Mouse (Mus musculus) kidney, adult 11 months (tissue): ENCODE measurements around the gene Dclk3.

ENCODE experiments used
- DNase-seq: peaks from one replicate; pipeline ENCODE4 v3.0.0; 2022

Dclk3 gene

DNA sequence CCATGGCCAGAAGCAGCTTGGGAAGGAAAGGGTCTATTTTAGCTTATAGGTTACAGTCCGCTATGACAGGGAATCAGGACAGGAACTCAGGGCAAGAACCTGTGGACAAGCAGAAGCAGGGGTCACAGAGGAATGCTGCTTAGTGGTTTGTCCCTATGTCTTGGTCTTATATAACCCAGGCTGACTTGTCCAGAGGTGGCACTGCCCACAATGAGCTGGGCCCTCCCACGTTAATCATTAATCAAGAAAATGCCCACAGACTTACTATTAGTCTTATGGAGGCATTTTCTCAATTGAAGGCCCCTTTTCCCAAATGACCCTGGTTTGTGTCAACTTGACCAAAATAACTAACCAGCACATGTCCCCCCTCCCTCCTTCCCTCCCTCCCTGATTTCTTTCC lies 2.3 kb downstream of the Dclk3 start:
- DNase-seq: peak; percentile 82

DNA sequence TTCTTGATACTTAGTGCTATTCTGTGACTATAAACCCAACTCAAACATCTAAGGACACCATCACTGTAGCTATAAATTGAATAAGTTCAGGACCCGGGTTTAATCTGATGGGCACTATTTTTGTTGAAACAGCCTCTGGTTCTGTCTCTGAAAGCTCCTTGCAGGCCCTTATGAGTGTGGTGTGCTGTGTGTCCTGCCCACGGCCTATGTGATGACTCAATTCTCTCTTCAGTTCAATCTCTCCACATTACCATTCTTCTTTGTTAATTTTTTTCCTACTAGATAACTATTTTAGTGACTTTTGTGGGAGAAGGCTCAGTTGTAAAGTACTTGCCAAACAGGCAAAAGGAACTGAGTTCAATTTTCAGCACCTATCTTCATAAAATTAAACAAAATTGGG lies 7.3 kb downstream of the Dclk3 start:
- no peak for DNase-seq

DNA sequence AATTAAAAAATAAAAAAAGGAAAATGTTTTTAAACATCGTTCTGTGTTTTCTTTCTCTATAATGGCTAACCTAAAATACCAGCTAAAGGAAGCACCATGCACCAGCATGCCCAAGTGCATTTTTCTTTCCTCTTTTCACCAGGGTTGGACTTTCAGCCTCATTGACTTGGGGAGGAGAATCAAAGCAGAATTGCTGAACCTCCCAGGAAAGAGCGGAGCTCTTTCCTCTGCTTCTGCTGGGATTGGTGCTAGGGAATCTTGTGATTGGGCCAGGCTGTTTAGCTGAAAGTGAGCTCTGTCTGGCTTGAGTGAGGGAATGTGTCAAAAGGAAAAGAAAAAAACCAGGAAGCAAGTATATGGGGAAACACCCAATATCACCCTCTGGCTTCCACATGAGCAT lies 10.1 kb downstream of the Dclk3 start:
- peak; percentile 50 for DNase-seq

DNA sequence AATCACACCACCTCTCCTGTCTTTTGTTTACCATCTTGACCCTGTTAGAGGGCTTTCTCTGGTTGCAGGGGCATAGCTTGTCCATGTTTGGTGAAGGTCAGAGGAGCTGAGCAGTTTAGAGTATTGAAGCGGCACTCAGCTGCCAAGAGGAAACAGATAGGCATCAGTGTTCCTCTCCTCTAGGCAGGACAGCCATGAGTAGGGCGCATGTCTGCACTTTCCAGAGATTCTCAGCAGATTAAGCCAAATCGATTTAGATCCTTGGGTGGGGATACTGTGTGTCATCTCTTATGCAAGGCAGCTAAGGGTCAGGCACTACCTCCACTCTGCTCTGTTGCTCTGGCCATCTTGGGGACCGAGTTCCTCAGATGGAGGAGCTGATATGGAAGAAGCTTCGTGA lies 11.0 kb downstream of the Dclk3 start:
- DNase-seq: no peak

DNA sequence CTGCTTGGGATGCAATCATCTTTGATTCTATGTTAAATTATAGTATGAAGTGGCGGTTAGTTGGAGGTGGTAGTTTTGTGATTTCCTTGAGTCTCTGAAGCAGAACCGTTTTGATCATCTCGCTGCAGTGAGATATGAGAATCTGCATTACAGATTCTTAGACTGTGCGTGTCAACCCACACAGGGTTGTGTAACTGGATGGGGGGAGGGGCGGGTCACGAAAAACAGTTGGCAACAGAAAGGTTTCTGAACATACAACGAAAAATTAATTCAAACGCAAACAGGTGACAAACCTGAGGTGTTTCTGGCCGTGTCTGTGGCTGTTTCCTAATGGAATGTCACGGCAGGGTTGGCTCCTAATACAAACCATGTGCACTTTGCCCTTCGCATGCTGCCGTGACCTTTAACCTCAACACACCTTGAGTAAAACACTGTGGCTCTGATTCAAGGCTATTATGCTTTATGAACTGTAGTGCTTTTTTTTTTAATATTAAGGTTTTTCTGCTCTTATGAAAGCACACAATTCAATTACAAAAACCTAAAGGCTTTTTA lies 12.0 kb downstream of the Dclk3 start:
- peak; percentile 52 for DNase-seq

DNA sequence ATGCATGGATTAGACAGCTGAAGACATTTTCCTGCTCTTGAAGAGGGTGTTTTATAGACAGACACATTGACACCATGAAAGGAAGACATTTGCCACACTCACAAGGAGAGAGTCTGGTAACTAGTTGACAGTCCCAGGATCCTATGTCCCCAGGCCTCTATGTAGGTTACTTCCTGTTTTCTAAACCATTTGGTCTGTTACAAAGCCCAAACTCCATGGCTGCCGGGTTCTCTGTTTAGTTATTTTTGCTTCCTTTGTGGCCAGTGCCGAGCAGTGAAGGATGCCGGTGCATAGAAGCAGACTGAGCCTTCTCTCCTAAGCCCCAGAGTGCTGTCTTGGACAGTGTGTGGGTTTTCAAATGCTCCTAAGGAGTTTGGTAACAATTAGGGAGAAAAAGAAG lies 15.0 kb downstream of the Dclk3 start:
- no peak for DNase-seq

DNA sequence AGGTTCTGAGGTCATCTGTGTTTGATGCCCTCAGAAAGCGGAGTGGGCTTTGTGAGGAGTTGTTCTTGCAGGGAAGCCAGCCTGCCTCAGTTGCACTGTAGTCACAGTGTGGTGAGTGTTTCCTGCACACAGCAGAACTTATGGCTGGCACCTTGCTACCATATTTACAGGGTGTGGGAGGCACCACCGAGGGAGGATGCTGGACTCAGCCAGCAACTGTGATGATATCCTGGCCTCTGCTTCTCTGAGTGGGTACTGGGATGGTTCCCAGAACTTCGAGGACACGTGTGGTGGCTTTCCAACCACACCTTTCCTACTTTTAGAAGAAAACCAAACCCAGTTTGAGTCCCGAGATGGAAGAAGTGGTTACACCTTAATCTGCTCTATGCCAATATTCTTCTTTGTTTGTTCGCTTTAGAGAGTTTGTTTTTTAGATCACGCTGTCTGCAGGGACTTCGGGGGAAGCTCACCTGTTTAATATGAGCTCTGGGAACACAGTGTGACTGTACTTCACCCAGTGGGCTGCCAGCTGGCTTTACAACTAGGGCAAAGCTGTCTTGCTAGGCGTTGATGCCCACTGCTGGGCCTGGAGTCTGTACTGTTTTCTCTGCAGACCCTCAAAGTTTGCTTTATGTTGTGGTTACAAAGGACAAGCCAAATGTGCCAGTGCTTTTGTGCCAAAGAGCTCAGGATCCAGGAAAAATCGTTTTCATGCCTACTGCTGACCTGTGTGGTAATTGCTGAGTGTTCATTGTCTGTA lies 18.5 kb downstream of the Dclk3 start:
- DNase-seq: no peak

DNA sequence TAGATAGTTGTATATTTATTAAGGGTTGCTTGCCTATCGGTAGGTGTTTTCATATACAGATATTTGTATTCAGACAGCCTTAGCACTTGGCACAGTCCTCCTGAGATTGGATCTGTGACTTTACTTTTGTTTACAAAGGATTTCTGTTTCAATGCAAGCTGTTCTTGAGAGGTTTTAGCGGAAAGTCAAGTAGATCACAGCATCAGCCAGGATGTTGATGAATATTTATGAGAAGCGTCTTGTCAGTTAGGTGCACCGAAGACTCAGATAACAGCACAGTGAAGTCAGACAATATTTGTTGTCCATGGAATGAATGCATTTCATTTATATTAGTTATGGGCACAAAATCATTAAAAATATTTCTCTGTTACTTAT lies 19.0 kb downstream of the Dclk3 start:
- DNase-seq: no peak

DNA sequence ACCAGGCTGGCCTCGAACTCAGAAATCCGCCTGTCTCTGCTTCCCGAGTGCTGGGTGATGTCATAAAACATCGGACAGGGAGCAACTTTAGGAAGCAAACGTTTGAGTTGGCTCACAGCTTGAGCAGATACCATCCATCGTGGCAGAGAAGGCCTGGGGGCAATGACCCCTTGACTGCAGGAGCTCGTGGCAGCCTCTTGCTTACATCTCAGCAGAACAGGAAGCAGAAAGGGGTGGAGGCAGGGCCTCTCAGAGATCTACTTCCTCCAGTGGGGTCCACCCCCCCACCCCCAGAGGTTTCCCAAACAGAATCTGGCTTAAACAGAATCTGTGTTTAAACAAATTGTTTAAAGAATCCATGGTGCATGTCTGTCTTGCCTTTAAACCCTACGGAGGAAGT lies 20.6 kb downstream of the Dclk3 start:
- DNase-seq: no peak

DNA sequence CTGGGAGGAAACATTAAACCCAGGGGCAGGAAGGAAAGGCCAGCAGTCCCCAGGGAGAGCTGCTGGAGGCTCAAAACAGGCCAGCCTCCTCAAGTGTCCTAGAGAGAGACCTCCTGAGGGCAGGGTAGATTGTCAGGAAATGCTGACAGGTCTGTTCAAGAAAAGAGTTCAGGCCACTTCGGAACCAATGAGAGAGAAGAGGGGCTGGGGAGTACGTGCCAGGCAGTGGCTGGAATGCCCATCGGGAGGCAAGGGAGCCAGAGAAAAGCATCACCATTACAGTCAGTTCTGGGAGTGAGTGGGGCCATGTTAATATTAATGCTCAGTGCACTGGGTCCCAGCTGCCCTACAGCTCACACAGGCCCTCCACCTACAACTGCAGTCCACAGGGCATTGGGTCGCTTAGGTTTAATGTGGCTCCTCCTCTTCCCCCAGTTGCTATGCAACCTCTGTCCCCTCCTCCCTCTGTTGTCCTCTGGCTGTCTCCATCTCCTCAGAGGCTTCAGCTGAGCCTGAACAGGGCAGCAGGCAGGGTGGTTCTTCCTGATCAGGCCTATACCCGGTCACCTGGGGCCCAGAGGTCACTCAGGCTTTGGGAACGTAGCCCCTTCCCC lies 21.4 kb downstream of the Dclk3 start:
- peak; percentile 82 for DNase-seq

DNA sequence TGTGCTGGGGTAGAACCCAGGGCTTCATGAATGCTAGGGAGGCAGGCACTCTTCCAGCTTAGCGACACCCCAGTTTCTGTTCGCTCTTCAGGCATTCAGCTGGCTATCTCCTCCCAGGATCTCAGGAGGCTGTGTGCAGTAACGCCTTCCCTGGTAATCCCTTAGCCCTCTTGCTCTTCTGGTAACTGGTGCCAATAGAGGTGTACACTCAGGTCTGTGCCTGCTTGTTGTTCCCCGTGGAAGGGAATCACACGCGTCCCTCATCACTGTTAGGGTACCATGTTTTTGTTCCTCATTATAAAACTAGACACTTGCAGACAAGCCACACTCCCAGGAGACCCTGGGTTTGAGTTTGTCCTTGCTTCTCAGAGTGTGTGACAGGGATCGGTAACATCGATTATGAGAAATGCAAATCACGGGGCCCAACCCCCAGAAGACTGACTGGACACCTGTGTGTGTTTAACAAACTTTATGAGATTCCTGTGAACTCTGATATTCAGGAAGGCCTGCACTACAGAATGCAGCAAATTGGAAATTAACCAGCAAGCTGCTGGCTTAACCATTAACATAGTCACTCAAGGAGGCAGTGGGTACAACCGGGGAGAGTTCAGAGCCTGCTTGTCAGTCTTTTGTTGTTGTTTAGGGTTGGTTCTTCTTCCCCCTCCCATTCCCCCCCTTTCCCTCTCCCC lies 22.7 kb downstream of the Dclk3 start:
- DNase-seq: peak; percentile 83

DNA sequence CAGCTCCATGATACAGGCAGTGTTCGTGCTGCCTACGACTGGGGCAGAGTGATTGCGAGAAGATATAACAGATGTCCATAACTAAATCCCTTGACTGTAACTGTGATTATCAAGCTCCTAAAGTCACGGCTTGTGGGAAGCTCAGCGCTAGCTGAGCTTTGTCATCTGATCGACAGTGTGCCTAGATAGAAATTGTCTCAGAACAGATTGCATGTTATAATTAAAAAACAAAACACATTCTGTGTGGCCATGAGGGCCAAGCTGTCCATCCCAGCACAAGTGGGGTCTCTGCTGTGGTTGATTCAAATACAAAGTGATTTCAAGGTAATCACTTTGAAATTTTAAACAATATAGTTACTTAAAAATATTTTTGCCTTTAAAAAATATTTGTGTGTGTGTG lies 26.8 kb downstream of the Dclk3 start:
- DNase-seq: no peak

DNA sequence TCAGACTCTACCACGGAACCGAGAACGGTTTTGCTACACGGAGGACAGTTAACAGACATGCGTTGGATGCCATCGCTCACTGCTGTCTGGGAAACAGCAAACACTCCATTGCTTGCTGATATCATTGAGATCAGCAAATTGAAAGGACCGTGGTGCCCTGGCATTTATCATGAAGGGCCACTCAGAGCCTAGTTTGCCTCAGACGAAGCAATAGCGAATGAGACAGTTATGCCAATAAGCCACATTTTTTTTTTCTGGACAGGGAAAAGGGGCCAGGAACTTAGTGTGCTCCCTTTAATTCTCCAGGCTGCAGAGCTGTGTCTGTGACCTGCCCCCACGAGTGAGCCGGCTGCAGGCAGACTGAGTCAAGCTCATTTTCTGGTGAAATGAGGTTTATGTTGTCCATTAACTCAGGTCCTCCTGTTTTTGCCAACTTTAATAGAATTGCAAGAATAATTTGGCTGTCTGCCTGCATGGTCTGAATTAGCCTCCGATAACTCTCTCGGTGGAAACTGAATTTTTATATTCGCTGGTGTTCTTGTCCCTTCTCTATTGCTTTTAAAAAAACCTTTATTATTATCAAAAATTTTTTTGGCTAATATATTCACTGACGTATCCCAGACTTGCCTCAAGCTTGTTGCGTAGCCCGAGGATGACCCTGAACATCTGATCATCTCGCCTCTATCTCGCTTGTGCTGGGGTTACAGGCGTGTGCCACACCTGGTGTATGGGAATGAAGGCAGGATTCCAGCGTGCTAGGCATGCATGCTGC lies 35.0 kb downstream of the Dclk3 start:
- DNase-seq: peak; percentile 82

DNA sequence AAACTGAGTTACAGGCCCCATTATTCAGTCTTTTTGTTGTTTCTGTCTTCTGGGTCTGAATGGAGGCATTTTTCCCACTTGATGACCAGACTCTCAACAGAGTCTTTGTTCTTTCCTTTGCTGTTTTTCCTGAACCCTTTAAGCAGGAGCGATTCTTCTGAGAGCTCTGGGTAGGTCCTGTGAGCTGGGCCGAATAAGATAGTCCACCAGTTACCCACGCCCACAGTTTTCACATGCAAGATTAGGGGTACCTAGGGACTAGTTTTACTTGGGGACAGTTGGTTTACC lies 35.5 kb downstream of the Dclk3 start:
- DNase-seq: no peak

DNA sequence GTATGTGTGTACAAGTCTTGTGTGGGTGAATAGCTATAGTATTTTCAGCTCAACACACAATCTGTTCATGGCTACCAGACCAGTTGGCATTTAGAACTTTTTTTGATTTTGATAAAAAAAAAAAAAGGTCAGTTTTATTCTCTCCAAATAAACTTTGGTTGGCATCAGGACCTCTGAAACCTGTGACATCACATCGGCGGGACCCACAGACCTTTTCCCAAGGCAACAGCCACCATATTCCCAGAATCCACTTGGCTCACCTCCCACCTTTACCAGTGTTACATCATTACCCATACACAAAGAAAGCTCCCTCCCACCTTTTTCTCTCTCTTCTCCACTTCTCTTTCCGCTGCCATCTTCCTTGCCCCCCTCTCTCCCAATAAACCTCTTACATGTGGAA lies 36.4 kb downstream of the Dclk3 start:
- DNase-seq: no peak

DNA sequence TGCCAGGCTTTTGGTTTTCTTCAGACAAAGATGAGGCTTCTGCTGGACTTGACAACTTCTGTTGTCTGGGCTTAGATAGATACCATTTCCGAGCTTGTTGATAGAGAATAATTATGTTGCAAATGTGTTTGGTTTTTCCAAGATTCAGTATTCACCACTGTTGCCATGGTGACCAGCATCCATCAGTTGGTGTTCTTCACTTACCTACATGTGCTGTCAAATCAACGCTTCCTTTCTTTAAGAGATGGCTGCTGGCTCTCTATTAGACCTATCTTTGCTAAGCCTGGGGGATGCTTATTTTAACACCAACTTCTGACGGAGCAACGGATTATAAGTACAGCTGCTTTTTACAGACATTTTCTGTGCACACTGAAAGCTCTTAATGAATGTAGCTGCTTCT lies 37.1 kb downstream of the Dclk3 start:
- DNase-seq: no peak

DNA sequence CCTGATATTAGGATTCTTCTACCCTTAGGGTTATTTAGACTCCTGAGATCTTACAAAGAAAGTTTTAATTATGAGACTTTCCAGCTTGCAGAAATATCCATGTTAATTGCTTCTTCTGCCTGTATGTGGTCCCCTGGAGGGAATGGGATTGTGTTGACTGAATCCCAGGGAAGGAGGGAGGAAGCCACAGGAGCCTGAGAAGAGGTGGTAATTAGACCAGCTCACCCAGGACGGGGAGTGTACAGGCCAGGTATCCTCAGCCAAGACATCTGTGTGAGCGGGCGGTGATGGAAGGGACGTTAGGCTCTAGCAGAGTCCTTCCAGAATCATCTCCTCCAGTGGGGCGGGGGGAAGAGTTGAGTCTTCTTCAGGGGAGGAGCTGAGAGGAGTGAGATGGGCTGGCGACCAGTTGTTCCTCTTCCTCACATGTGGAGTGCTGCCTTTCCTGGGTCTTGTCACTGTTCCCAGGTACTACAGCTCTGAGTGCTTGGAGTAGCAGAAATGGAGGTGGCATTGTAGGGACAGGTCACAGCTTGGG lies 37.7 kb downstream of the Dclk3 start:
- no peak for DNase-seq

DNA sequence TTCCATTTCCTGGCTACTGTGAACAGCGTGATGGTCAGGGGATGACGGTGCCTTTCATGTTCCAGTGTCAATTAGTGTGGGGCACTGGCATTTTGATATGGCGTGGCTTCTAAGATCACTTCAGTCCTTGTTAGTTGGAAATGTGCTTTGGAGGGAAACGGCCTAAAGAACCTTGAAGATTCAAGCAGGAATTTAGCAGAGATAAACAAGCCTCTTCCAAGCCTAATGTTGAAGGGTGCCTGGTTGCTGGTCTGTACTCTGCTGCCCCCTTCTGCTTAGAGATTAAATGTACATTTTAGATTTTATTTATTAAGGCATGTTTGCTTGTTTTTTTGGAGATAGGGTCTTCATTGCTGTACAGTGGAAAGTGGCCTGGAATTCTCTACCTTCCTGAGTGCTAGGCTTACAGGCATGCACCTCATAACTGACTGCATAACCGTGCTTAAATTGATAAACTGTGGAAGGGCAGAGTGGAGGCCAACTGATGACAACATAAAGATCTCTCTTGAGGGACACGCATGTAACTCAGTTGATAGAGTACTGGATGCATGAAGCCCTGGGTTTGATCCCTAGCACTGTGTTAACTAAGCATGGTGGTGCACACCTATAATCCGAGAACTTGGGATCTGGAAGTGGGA lies 40.1 kb downstream of the Dclk3 start:
- DNase-seq: no peak

DNA sequence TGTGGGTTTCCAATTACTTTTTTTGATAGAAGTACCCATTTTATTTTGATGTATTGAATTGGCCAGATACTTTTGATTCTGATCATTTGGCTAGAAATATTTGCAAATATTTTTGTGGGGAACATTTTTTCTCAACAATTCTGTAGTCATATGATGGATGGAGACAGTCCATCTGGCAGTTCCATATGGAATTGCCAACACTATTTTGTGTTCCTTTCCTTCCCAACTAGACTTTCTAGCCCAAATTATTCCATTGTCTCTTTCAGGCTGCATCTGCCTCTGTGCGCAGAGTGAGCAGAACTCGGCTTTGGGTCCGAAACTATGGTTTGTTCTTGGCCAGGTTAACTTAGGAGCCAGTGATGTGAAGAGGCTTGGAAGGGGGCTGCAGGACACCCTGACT lies 42.1 kb downstream of the Dclk3 start:
- no peak for DNase-seq

DNA sequence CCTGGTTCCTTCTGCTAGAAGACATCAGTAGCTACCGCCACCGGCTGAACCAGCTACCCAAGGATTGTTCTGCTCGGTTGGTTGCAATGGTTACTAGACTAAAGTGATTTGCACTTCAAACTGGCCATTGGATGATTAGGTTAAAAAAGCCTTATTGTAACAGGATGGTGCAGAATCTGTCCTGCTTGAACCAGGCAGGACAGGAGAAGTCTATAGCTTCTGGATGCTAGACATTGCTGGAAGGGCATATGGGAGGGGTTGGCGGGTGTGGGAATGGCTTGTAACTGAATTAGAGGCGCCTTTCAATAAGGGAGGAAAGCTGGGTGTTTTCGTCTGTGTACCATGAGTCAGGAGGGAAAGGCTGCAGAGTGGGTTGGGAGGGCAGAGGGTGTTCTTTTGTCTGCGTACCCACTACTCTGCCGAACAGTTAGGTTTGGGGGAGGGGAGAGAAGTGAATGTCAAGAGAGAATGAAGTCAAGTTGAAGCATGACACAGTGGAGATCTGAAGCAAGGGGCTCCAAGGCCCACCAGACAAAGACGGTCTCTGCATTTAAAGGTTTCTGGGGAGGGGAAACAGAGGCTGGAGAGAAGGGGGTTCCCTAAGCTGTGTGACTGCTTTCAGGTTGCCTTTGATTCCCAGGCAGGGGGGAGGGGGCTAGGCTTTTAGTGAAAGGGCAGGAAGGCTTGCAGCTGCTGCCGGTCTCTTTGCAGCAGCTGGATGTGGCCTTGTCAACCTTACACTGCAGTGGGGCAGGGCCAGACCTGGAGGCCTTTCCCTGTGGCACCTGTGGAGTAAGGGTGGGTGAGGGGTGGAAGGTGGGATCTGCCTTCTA lies 48.0 kb downstream of the Dclk3 start:
- no peak for DNase-seq

DNA sequence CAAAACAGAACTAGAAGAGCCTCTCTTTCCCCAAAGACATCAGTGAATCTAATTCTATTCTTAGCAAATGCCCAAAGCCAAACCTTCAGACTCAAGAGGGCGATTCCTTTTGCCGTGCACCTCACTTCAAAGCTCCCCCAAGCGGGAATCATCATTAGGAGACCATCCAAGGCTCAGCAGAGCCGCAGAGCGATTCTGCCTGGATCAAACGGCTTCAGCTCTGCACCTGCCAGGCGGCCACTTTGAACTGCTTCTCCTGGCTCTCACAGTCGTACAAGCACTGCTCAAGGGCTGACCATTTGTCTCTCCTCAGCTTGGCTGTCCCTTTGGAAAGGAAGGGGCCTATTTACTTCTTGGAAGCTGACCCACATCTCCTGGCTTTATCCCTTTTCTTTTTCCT lies 51.7 kb downstream of the Dclk3 start:
- no peak for DNase-seq

DNA sequence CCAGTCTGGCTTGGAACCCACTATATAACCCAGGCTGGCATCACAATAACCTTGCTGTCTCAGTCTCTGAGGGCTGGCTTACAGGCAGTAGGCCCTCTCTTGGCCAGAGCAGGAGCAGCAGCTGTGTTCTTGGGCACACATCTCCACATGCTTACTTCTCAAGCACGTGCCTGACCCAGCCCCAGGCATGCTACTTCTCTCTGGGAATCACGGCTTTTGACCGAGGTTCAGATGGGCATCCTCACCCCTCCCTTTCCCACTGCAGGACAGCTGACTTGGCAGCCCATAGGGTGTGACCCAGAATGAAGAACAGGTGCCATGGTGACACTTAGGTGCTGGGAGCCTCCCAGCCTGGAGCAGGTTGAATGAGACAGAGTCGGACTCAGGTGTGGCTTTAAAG lies 52.4 kb downstream of the Dclk3 start:
- peak; percentile 60 for DNase-seq
